Mouse (Mus musculus) embryo, embryonic 10 days (tissue): ENCODE data around the gene Jmjd1c.
"Not testable (repeated sequence)": the region's sequence is repeated elsewhere in the genome, so short reads cannot be mapped to it uniquely, and the experiment has no call there.

Source experiments
- DNase-seq: peaks from one replicate; pipeline ENCODE4 v3.0.0-alpha.2; 2015; ENCODE audit warnings: low spot score

Gene Jmjd1c

GRCm38 (mm10) chr10:67104543-67104942, 8.6 kb downstream of the Jmjd1c start:
- DNase-seq = peak; percentile 55

GRCm38 (mm10) chr10:67105331-67106217, 9.6 kb downstream of the Jmjd1c start:
- DNase-seq = no peak

- no peak for DNase-seq
These were observed 10.5 kb downstream of the Jmjd1c start for GRCm38 (mm10) chr10:67106400-67106799.

- peak; percentile 34 for DNase-seq
These were observed 11.3 kb downstream of the Jmjd1c start for GRCm38 (mm10) chr10:67107017-67107761.

- DNase-seq = no peak
These were observed 12.2 kb downstream of the Jmjd1c start for GRCm38 (mm10) chr10:67108096-67108495.

GRCm38 (mm10) chr10:67109635-67110034, 13.7 kb downstream of the Jmjd1c start:
- no peak for DNase-seq

GRCm38 (mm10) chr10:67111044-67111798, 15.3 kb downstream of the Jmjd1c start:
- no peak for DNase-seq

- DNase-seq = no peak
These were observed 15.9 kb downstream of the Jmjd1c start for GRCm38 (mm10) chr10:67111799-67112177.

GRCm38 (mm10) chr10:67112967-67113366, 17.0 kb downstream of the Jmjd1c start:
- DNase-seq = not testable (repeated sequence)

- no peak for DNase-seq
These were observed 17.9 kb downstream of the Jmjd1c start for GRCm38 (mm10) chr10:67113833-67114232.

GRCm38 (mm10) chr10:67115115-67115514, 19.2 kb downstream of the Jmjd1c start:
- no peak for DNase-seq

GRCm38 (mm10) chr10:67115666-67116091, 19.8 kb downstream of the Jmjd1c start:
- DNase-seq = no peak

- DNase-seq = no peak
These were observed 20.3 kb downstream of the Jmjd1c start for GRCm38 (mm10) chr10:67116251-67116650.

- no peak for DNase-seq
These were observed 23.4 kb downstream of the Jmjd1c start for GRCm38 (mm10) chr10:67119291-67119690.

GRCm38 (mm10) chr10:67120180-67120579, 24.3 kb downstream of the Jmjd1c start:
- DNase-seq = no peak

- DNase-seq = no peak
These were observed 24.7 kb downstream of the Jmjd1c start for GRCm38 (mm10) chr10:67120640-67121039.

GRCm38 (mm10) chr10:67123756-67124155, 27.8 kb downstream of the Jmjd1c start:
- DNase-seq = no peak

GRCm38 (mm10) chr10:67124156-67124555, 28.2 kb downstream of the Jmjd1c start:
- no peak for DNase-seq

- DNase-seq = peak; percentile 57
These were observed 30.3 kb downstream of the Jmjd1c start for GRCm38 (mm10) chr10:67126061-67126858.

- DNase-seq = peak; percentile 47
These were observed 31.2 kb downstream of the Jmjd1c start for GRCm38 (mm10) chr10:67126859-67127758.
